Mouse (Mus musculus) erythroblast, adult 5-6 weeks (primary cell): ENCODE measurements around the gene Lpin3. TPM values are rescaled to one million over a fixed set of nuclear protein-coding genes. Genes with fewer than 3 reads are reported as not detected.

ENCODE experiments used
- ATAC-seq: replicated peaks from 2 replicates; pipeline ENCODE4 v1.8.0; 2016; ENCODE audit warnings: moderate number of reproducible peaks, mild to moderate bottlenecking, moderate TSS enrichment, inconsistent platforms; ENCODE audit not compliant: poor library complexity, low FRiP score, severe bottlenecking
- total RNA-seq, 2 experiments: library from RNA; stranded (forward) in 1 of 2; stranded (reverse) in 1 of 2; fragments of 150-400 nt in 1 of 2; fragments of 200-764, 138-1000 nt in 1 of 2; gene quantifications; 2 replicates each; pipeline versions ENCODE4 v1.2.3 to v1.2.4; 2015 to 2017; ENCODE audit warnings: low replicate concordance in 2 of 2

Gene Lpin3
- total RNA-seq, 2 experiments from 2014 or later = not detected

DNA sequence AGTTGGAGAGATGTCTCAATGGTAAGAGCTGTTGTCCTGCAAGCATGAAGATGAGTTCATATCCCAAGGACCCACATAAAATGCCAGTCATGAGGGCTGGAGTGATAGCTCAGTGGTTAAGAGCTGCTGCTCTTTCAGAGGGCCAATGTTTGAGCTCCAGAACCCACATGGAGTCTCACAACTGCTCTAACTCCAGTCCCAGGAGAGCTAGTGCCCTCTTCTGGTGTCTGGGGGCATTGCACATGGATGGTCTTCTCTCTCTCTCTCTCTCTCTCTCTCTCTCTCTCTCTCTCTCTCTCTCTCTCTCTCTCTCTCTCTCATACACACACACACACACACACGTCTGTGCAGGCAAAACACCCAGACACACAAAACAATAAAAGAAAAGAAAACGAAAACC lies 4.4 kb downstream of the Lpin3 start:
- no peak for ATAC-seq

DNA sequence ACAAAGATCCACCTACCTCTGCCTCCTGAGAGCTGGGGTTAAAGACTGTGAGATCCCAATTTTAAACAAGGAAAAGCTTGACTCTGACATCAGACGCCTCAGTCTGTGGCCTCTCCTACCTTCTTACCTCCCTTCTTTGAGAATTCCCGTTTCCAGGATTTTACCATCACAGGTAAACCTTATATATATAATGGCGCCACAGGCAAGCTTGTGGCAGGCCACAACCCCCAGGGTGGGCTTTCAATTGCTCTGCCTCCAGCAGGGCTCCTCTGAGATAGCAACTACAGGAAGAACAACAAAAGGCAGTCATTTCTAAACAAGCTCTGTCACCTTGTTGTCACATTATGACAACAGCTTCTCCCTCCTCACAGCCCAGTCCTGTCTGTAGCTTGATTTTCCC lies 5.8 kb downstream of the Lpin3 start:
- no peak for ATAC-seq

DNA sequence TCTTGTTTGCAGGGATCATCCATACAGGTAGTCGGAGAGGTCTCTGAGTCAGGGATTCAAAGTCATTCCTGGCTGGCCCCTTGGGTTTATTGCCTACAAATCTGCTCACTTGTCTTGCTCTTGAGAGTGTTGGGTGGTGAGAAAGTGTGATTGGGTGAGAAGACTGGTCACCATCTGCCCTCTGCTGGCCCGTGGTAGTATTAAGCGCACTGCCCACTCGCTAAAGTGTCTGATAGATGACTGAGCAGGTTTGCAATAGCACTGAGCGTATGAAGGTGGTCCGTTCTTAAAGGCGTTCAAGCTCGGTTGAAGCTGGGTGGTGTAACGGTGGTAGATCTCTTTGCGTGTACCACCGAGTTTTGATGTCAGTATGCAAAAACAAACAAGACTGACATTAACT lies 6.8 kb downstream of the Lpin3 start:
- peak; percentile 84 for ATAC-seq

DNA sequence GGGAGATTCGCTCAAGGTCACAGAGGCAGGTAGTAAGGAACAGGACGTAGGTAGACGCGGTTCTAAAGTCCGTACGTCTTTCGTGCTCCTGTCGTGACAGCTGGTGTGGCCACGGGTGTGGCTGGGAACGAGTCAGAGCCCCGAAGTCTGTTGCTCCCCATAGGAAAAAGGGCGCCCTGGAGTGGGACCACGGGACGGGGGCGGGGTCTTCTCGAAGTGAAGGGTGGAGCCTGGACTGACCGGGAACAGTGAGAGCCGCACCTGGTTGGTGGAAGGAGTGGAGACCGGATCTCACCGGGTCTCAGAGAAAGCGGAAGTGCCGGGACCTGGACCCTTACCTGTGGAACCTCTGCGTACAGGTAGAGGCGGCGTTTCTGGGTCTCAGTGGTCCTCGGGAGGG lies 7.4 kb downstream of the Lpin3 start:
- ATAC-seq = no peak

DNA sequence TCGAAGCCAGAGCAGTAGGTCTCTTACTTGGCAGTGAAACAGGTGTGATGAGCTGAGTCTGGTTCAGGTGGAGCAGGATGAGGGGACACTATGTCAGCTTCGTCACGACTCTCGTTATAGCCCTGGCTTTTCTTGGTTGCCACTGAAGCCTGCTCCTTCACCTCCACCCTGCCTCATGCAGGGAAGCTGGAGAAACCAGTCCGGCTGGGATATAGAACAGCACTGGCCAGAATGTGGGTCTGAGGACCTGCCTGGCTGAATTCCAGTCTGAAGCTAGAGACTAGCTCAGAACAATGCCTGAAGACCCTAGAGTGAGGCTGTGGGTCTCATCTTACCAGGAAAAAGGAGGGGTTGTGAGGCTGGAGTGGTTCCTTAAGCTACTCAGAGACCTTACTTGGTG lies 10.6 kb downstream of the Lpin3 start:
- ATAC-seq = no peak

DNA sequence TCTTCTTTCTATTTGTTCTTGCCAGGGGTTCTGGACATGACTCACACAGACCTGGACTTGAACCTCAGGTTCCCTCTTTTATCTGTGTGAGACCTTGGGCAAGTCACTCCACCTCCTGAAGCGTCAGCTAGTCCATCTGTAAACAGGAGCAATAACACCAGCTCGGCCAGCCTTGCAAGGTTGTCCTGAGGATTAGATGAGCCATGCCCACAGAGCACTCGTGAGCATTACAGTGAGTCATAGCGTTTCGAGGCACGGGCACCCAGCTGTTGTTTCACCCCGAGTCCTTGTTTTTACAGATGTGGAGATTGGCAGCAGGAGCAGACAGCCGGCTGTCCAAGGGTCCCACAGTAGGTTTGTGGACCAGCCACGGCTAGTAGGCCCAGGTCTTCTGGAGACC lies 11.2 kb downstream of the Lpin3 start:
- ATAC-seq = no peak

DNA sequence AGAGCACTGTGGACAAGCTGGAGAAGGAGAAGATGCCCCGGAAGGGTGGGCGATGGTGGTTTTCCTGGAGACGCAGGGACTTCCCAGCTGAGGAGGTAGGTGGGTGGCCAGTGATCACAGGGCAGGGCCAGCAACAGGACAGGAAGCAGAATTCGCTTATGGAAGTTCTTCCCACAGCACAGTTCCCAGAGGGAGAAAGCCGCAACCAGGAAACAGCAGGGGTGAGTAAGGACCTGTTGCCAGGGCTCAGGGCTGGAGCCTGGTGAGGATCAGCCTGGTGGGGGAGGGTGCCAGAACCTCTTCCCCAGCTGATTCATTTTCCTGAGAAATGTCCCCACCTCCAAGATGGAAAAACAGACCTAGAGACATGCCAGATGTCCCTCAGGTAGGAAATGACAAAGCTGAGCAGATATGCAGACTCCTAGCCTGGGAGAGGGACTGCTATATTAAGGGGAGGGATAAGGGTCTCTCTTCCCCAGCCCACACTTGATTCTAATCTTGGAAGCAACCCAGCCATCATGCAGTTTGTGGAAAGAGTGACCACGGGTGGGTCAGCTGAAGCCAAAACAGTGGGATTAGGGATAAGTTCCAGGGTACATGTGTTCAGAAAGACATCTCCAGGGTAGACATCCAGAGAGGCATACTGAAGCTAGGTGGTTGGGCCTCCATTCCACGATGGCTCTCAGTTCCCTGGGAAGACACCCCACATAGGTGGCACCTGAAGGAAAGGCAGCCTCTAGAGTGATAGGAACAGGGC lies 21.4 kb downstream of the Lpin3 start:
- ATAC-seq = no peak

DNA sequence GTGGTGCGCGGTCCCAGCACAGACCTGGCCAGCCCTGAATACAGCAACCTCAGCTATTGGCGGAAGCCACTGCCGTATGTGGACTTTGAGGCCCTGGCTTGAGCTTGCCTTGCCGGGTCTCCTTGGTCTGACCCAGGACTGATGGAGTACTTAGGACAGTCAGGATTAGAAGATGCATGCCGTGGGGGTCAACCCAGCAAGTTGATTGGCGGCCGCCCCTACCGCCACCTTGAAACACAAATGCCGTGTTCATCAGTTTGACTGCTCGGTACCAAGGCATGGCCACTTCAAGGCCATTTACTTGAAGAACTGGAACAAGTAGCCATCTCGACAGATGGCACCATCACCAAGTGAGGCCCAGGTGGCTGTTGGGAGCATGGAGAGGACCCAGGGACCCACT lies 24.8 kb downstream of the Lpin3 start:
- ATAC-seq = no peak

DNA sequence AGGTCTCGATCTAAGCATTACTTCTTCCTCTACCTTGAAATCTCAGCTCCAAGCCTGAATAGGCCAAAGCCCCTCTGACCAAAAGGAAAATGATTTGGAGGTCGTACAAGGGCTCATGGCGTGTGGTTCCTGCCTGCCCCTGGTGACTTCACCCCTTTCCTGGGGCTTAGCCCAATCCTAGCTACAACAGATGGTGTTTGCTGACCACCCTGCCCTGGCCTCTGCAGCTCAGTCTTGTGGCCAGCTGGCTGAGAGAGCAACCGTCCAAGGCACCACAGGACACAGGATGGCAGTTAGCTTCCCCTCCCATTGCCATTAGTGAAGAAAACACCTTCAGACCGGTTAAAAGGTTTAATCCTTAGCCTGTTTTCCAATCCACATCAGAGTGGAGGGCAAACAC lies 25.6 kb downstream of the Lpin3 start:
- ATAC-seq = no peak

DNA sequence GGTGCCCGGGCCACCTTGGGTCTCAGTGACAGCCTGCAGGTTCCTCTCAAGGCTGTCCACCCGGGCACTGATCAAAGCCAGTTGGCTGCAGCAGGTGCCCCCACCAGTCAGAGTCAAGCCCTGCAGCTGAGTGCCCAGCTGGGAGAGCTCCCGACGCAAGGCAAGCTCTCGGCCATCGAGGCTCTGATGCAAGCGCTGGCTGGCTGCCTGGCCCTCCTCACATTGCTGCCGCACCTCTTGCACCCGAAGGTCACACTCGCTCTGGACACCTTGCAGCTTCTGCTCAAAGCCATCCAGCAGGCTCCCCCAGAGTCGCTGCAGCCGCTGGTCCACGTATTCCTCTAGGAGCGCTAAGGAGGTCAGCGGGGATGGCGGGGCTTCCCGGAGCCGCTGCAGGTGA lies 28.1 kb downstream of the Lpin3 start:
- no peak for ATAC-seq

DNA sequence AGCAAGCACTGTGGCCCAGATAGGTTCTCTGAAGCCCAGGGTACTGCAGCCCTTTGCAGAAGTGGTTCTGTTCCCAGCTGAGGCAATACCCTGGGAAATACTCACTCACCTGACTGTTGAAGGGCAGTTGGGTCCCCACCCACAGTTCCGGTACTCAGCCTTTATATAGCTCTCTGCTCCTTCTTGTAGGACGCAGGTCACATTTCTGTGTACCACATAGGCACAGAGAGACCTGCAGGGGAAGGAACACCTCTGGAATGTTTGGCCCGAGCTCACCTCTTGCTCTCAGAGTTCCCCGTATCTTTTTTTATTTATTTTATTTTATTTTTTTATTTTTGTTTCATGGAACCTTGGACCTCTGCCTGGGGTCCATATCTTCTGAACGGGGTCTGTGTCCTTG lies 30.2 kb downstream of the Lpin3 start:
- no peak for ATAC-seq

DNA sequence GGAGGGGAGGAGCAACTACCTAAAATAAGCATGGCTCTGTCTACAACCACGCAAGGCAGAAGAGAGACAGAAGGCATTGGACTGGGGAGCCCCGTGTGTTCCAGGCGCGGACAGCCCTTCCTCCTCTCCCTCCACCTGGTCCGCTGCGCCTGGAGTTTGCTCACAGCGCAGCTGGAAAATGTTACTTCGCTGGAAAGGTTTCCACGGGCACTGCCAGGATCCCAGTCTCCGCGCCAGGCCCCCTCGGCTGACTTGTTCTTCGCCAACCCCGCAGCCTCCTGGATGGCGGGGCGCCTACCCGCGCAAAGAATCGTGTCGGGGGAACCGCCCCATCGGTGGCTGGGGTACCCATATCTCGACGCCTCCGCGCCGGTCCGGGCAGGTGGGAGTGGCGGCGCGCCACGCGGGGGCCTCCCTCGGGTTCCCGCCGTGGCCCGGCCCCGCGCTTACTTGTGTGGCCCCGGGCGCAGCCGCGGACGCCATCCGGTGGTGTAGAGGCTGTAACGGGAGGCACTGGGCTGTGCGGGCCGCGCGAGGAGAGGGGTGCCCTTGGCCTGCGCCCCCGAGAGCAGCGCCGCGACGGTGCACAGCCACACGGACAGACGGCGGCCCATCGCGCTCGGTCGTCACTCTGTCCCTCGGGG lies 31.2 kb downstream of the Lpin3 start:
- no peak for ATAC-seq

DNA sequence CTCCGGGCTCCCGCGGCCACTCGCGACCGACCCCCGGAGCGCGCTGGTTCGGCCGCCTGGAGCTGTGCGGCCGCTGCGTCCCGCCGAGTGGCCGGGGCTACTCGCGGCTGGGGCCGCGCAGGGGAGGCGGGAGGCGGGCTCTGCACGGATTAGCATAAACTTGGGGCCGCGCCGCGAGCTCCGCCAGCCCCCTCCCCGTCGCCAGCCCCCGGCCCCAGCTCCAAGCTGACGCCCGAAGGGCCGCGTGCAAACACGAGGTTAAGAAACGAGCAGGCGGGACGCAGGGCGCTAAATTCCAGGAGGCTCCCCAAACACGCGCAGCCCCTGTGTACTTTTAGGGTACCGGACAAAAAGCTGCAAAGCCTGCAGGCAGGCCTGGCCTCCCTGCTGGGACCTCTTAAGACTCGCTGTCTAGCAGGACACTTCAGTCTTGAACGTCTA lies 31.8 kb downstream of the Lpin3 start, which contains the start of gene Emilin3:
Emilin3 (minus strand) TSS at position 98 of the 441 bp plus-strand sequence.
- ATAC-seq = no peak

DNA sequence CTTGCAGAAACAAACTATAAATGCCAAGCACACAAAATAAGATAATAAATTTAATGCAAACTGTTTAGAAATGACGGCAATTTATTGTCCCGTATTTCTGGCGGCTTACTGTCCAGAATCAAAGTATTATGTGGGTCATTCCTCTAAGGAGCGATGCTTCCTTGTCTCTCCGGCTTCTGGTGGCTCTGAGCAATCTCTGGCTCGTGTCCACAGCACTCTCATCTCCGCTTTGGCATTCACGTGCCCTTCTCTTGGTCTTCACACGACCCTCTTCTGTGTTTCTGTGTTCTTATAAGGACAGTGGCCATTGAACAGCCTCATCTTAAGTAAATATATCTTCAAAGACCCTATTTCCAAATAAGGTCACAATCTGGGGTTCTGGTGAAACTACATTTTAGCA lies 34.2 kb downstream of the Lpin3 start:
- ATAC-seq = no peak

DNA sequence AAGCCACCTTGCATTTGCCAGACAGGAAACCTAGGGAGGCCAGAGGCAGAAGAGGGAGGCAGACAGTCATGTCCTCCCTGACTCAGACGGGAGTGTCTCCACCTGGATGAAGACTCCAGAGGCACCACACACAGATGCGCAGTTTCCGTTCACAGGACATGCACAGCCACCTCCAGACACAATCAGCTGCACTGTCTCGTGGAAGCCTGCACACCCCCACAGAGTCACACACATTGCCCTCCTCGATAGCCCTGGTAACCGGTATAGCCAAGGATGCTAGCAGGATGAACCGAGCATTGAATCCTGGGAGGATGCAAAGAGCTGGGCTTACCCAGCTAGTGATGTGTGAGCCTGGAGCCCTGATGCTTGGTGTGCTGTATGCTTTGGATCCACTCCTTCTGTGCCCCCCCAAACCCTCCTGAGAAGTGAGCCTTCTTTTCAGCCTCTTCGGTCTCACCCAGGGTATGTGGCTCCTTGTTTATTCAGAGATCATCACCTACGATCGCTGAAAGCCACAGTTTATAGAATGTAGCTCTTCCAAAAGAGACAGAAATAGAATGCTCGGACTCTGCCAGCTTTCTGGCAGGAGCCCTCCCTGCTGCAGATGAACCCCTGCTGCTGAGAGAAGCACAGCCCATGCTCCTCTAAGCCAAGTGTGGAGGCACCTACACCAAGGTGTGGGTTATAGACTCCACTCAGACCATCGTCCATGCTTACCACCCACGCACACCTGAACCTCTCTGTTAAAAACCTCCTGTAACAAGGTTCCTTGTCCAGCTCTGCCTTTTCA lies 35.5 kb downstream of the Lpin3 start:
- ATAC-seq = no peak

DNA sequence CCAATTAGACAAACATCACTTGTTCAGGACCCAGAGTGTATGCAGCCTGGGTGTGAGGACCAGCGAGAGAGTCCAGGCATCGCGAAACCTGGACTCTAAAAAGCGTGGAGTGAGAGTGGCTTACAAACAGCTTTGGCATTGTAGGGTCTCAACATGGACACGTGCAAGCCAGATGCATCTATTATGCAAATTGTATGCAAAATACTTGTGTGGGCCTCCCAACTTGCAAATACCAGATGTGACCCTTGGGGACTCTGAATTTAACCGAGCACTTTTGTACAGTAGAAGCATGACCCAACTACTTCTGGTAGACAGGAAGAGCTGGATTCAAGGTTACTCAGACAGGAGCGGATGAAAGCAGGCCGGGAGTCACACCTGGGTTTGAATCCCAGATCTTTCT lies 36.2 kb downstream of the Lpin3 start:
- no peak for ATAC-seq

DNA sequence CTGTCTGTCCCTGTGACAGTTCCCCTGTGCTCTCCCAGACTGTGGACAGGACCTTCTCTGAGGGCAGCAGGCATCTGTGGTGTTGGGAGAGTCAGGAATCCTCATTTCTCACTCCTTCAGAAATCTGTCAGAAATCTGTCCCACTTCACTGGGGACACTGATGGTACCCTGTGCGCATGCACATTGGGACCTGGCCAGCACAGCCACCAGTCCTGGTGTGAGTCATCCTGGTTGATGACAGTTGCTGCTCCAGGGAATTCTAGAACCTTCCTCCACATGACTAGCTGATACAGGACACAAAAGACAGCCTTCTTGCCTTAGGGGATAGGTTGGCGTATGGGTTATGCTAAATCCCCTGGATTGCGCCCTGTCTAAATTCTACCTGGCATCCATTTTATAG lies 36.8 kb downstream of the Lpin3 start:
- no peak for ATAC-seq

DNA sequence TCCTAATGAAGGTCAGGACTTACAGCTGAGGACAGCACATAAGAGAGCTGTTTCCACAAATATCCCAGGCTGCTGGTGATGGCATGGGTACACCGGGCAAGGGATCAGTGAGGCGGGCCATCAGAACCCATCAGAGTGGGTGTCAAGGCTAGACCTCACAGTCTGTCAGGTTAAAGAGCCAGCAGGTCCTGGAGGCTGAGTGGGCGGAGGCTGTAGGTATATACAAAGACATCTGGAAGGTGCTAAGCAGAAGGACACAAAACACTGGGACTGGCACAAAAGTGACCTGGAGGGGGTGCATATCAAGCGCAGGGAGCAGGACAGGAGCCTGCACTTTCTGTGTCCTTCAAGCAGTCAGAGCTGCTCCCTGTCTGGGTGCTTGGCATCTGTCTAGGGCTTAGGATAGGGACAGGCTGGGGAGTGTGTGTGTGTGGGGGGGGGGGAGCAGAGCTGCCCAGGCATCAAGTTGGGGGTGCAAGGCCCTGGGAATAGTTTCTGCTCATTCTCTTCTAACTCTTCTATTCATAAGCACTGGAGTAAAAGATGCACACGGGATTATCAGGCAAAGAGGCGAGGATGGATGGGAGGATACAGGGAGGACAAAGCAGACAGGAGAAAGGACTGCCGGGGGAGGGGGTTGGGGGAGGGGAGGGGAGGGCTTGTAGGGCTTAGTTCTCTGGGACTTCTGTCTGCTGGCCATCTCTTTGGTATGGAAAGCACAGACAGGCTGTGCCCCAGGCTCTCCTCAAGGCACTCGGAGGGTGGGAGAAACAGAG lies 37.9 kb downstream of the Lpin3 start:
- no peak for ATAC-seq

DNA sequence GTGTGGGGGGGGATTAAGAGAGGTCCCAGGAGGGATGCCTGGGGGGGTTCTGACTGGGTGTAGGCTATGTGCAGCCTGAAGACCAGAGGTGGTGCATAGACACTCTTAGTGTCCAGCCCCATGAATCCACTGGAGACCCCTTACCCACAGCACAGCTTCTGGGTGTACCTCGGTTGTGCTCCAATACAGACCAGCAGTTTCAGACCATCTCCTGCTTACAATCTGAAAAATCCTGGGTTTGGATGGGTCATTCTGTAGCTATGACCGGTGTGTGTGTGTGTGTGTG lies 38.4 kb downstream of the Lpin3 start:
- ATAC-seq = no peak

DNA sequence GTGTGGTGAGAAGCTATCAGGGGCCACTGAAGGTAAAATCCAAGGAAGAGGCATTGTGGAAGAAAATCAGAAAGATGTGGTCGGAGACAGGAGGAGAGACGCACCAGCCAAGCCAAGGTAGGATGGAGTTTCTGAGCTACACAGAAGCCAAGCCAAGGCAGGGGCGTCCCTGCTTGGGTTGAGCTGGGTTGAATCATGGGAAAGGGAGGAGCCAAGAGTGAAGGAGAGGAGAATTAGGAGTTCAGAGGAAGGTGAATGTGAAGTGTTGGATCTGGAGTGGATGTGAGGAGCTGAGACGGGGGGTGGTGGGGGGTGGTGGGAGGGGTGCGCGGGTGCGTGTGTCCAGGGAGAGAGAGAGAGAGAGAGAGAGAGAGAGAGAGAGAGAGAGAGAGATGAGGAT lies 40.8 kb downstream of the Lpin3 start:
- ATAC-seq = no peak
